Mouse (Mus musculus) ES-E14 (cell line): Measurements from ENCODE around the gene Axin2. TPM values are rescaled to one million over a fixed set of nuclear protein-coding genes. Genes with fewer than 3 reads are reported as not detected.
A peak's percentile ranks its signal among the peaks of the same experiment; 100 is the strongest.

ENCODE experiments used
- DNase-seq: peaks from one replicate; pipeline ENCODE4 v3.0.0-alpha.2; 2013; ENCODE audit warnings: low read depth, low spot score
- H3K27ac ChIP-seq: 2 replicates; pipeline ENCODE4 v1.5.1; 2012; ENCODE audit warnings: low read depth, mild to moderate bottlenecking, low read length, moderate library complexity, mixed read lengths; ENCODE audit not compliant: poor library complexity, insufficient read depth, severe bottlenecking
- H3K36me3 ChIP-seq: 2 replicates; pipeline ENCODE4 v1.6.1; 2012; ENCODE audit warnings: mild to moderate bottlenecking, low read length, moderate library complexity, mixed read lengths; ENCODE audit not compliant: control insufficient read depth, poor library complexity, insufficient read depth, severe bottlenecking
- H3K4me1 ChIP-seq, 2 experiments: fragments of 150-350 bp in 1 of 2; sonication (generic) in 1 of 2; 2 replicates each; pipeline ENCODE4 v1.6.1; 2012; ENCODE audit warnings: low read length in 2 of 2, mild to moderate bottlenecking in 1 of 2, mixed read lengths in 1 of 2; ENCODE audit not compliant: control insufficient read depth in 2 of 2, insufficient read depth in 2 of 2, poor library complexity in 1 of 2
- H3K4me3 ChIP-seq, 2 experiments: fragments of 150-350 bp in 1 of 2; sonication (generic) in 1 of 2; 2 replicates each; pipeline ENCODE4 v1.5.1; 2012; ENCODE audit warnings: low read length in 2 of 2, low read depth in 1 of 2, mild to moderate bottlenecking in 1 of 2, mixed read lengths in 1 of 2; ENCODE audit not compliant: insufficient read depth in 1 of 2, poor library complexity in 1 of 2, severe bottlenecking in 1 of 2
- H3K9ac ChIP-seq: 2 replicates; pipeline ENCODE4 v1.6.1; 2012; ENCODE audit warnings: low read depth, mild to moderate bottlenecking, low read length, mixed read lengths; ENCODE audit not compliant: poor library complexity, insufficient read depth, severe bottlenecking
- H3K9me3 ChIP-seq: fragments of 150-350 bp; sonication (generic); 2 replicates; pipeline ENCODE4 v1.6.1; 2012; ENCODE audit warnings: low read depth, mild to moderate bottlenecking, low read length; ENCODE audit not compliant: control insufficient read depth, insufficient read depth
- CHD2 ChIP-seq: IDR thresholded peaks from 2 replicates; pipeline ENCODE4 v1.6.1; 2014; ENCODE audit warnings: mild to moderate bottlenecking, low read depth, low read length, inconsistent platforms
- HCFC1 ChIP-seq: IDR thresholded peaks from 2 replicates; pipeline ENCODE4 v1.6.1; 2012; ENCODE audit warnings: low read length, inconsistent platforms, borderline replicate concordance; ENCODE audit not compliant: insufficient read depth
- MAFK ChIP-seq: IDR thresholded peaks from 2 replicates; pipeline ENCODE4 v1.6.1; 2014; ENCODE audit warnings: mild to moderate bottlenecking, low read depth, low read length, inconsistent platforms; ENCODE audit not compliant: insufficient read depth
- ZC3H11A ChIP-seq: IDR thresholded peaks from 2 replicates; pipeline ENCODE4 v1.6.1; 2012; ENCODE audit warnings: low read depth, mild to moderate bottlenecking, inconsistent platforms, low read length, borderline replicate concordance
- ZNF384 ChIP-seq: IDR thresholded peaks from 2 replicates; pipeline ENCODE4 v1.6.1; 2012; ENCODE audit warnings: low read depth, low read length, inconsistent platforms
- in situ Hi-C, 2 experiments: fragments of 600-800 bp; cut with MboI; formaldehyde crosslinking; loops; one replicate each; pipeline ENCODE4 v1.15.1; 2025; ENCODE audit warnings: low sequenced_read_pairs in 2 of 2, inconsistent platforms in 1 of 2; ENCODE audit not compliant: unreplicated experiment in 2 of 2
- total RNA-seq: library from RNA; depleted of rRNA; stranded (reverse); fragments of 300-350 nt; gene quantifications from 2 replicates; pipeline ENCODE4 v1.2.3, GENCODE M21; 2012

Axin2 gene
- total RNA-seq, 1 experiment, result 12.3 TPM

- Histone ChIP-seq H3K9me3 (no peaks in the 10 kb centered on the region), H3K9ac (no peak overlapping the region), H3K27ac (no peak overlapping the region), H3K4me1 (peaks cover 3 to 30% of the 10 kb centered on the region in 2 experiments; a peak in 2 of 4 replicates), H3K36me3 (no peaks in the 10 kb centered on the region), H3K4me3 (peak overlapping the region in 1 of 2 experiments; percentile 9; a peak in 1 of 4 replicates)
- TF ChIP-seq ZC3H11A (no peak), HCFC1 (no peak), ZNF384 (no peak), CHD2 (no peak), MAFK (no peak)
- in situ Hi-C loops, result no loop called here
- peak; percentile 81 for DNase-seq
Measured at GRCm38 (mm10) chr11:108889121-108889520, 31.0 kb upstream of the Axin2 start.

- in situ Hi-C loops, result no loop called here
- TF ChIP-seq ZNF384 (no peak), ZC3H11A (no peak), HCFC1 (no peak), MAFK (no peak), CHD2 (no peak)
- H3K9ac ChIP-seq, result no peak overlapping the region
- H3K27ac ChIP-seq, result no peak overlapping the region
- peaks cover 3 to 31% of the 10 kb centered on the region in 2 experiments; a peak in 2 of 4 replicates for H3K4me1 ChIP-seq
- no peak for DNase-seq
- no peak overlapping the region for H3K4me3 ChIP-seq
- H3K36me3 ChIP-seq, result no peaks in the 10 kb centered on the region
- no peaks in the 10 kb centered on the region for H3K9me3 ChIP-seq
Measured at GRCm38 (mm10) chr11:108890544-108890943, 29.6 kb upstream of the Axin2 start.

GRCm38 (mm10) chr11:108891111-108891870 lies 28.9 kb upstream of the Axin2 start:
- Histone ChIP-seq H3K36me3 (no peaks in the 10 kb centered on the region), H3K4me3 (peak overlapping the region in 1 of 2 experiments; percentile 27; a peak in 2 of 4 replicates), H3K4me1 (peaks cover 3 to 31% of the 10 kb centered on the region in 2 experiments; a peak in 2 of 4 replicates), H3K9ac (no peak overlapping the region), H3K27ac (no peak overlapping the region), H3K9me3 (no peaks in the 10 kb centered on the region)
- DNase-seq, result no peak
- in situ Hi-C loops, result no loop called here
- no peak for TF ChIP-seq MAFK
- TF ChIP-seq CHD2, result no peak
- TF ChIP-seq ZC3H11A, result no peak
- no peak for TF ChIP-seq ZNF384
- no peak for TF ChIP-seq HCFC1

- no peak overlapping the region for H3K9ac ChIP-seq
- in situ Hi-C loops, result no loop called here
- no peak overlapping the region for H3K27ac ChIP-seq
- no peaks in the 10 kb centered on the region for H3K9me3 ChIP-seq
- TF ChIP-seq MAFK (no peak), HCFC1 (no peak), CHD2 (no peak), ZNF384 (no peak), ZC3H11A (no peak)
- peak overlapping the region in 1 of 2 experiments; percentile 5; a peak in 1 of 4 replicates for H3K4me3 ChIP-seq
- no peak for DNase-seq
- peaks cover 3 to 31% of the 10 kb centered on the region in 2 experiments; a peak in 2 of 4 replicates for H3K4me1 ChIP-seq
- no peaks in the 10 kb centered on the region for H3K36me3 ChIP-seq
Measured at GRCm38 (mm10) chr11:108891871-108892380, 28.2 kb upstream of the Axin2 start.
